Mouse (Mus musculus): ENCODE data around the gene Apba3.

Apba3 gene

DNA sequence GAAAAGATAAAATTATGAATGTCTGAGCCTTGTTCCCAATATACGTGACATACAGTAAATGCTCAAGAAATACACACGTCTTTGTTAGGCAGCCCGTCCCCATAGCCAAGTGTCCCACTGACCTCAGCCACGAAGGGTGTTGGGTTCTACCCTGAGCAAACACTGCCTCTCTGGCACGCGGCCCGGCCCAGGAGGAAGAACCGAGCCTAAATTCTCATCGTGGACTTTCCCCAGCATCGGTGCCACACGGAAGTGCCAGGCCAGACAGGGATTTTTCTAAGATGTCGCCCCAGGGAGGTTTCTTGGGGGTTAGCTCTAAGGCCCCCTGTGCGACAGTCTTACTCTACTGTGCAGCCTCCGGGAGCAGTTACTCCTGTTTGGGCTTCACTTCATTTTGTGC is 23.1 kb downstream of the Apba3 start:
- in situ Hi-C loops (cut with MboI, MseI), result loop anchor here (5.0 kb wide), 1 partner anchor 57 kb away; no protein-coding TSS in a partner anchor

- in situ Hi-C loops (cut with MboI, MseI), result no loop called here
Measured at GRCm38 (mm10) chr10:81290698-81291460, 24.1 kb downstream of the Apba3 start.

- in situ Hi-C loops (cut with MboI, MseI), result no loop called here
Measured at GRCm38 (mm10) chr10:81291511-81292104, 24.8 kb downstream of the Apba3 start, which contains the start of gene Tjp3. Tjp3 (minus strand) TSS chr10:81291581.

GRCm38 (mm10) chr10:81292554-81293333 is 26.0 kb downstream of the Apba3 start, which contains the start of gene Pip5k1c:
Pip5k1c (plus strand) TSS chr10:81292963.
- in situ Hi-C loops (cut with MboI, MseI), result no loop called here

GRCm38 (mm10) chr10:81293334-81294030 is 26.7 kb downstream of the Apba3 start:
- in situ Hi-C loops (cut with MboI, MseI), result no loop called here

- in situ Hi-C loops (cut with MboI, MseI), result no loop called here
Measured at GRCm38 (mm10) chr10:81294442-81294841, 27.7 kb downstream of the Apba3 start.

GRCm38 (mm10) chr10:81295185-81295584 is 28.4 kb downstream of the Apba3 start:
- in situ Hi-C loops (cut with MboI, MseI), result no loop called here

GRCm38 (mm10) chr10:81297246-81297645 is 30.5 kb downstream of the Apba3 start:
- in situ Hi-C loops (cut with MboI, MseI), result no loop called here

GRCm38 (mm10) chr10:81297845-81298244 is 31.1 kb downstream of the Apba3 start:
- in situ Hi-C loops (cut with MboI, MseI), result no loop called here

DNA sequence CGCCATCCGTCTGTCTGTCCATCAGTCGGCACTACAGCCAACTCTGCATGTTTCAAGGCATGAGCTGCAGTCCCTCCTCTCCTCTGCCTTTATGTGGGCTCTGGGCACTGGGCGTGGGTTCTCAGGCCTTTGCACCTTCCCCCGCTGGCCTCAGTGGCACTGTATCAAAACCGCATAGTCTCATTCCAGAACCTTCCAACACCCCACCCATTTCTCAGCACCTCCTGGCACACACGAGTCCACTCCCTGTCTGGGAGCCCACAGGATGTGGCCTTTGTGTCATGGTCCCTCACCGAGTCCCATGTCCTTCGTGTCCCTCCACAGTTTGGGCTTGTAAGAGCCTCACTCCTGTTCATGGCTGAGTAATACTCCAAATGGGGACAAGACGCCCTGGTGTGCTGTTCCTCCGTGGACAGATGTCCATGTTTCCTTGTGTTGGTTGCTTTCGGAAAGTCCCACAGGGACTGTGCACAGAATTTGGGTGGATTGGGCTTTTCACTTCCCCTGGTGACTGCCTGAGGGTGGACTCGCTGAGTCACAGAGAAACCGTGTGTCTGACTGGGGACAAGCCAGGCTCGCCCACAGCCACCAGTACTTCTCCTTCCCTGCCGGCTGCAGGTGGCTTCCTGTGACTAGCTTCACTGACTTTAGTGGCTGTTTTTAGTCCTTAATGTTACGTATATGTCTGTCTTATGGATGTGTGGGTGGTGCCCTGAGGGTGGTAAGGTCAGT is 31.8 kb downstream of the Apba3 start:
- in situ Hi-C loops (cut with MboI, MseI), result no loop called here

DNA sequence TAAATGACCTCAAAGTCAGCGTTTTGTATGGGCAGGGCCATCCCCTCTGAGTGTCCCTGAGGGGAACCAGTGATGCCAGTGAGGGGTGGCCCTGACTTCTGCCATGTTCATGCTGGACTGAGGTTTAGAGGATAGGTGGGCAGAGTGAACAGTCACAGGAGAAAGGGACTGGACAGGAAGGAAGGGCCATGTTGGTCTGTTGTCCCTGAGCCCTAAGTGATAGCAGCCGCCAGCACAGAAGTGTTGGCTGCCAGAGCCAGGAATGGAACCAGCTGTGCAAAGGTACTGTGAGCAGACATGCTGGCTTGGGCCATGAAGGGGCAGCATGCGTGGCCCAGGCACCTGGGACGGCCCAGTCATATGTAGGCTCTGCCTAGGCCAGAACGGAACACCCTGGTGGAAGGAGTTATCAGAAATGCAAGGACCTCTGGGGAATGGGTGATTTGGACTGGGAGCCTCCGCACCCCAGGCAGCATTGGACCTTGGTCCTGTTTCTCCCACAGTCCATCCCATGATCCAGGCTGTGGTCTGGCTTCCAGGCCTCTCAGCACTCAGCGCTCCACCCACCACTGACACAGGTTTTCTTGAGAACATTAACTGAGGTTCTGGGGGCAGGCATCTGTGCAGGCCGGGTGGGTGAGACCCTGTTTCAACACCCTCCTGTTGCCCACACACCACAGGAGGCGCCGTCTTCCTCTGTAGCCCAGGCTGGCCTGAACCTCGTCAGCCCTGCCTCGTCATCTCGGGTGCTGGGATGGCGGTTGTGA is 33.0 kb downstream of the Apba3 start:
- in situ Hi-C loops (cut with MboI, MseI), result no loop called here

- in situ Hi-C loops (cut with MboI, MseI), result no loop called here
Measured at GRCm38 (mm10) chr10:81300352-81300907, 33.7 kb downstream of the Apba3 start.

GRCm38 (mm10) chr10:81301321-81301720 is 34.6 kb downstream of the Apba3 start:
- in situ Hi-C loops (cut with MboI, MseI), result no loop called here

DNA sequence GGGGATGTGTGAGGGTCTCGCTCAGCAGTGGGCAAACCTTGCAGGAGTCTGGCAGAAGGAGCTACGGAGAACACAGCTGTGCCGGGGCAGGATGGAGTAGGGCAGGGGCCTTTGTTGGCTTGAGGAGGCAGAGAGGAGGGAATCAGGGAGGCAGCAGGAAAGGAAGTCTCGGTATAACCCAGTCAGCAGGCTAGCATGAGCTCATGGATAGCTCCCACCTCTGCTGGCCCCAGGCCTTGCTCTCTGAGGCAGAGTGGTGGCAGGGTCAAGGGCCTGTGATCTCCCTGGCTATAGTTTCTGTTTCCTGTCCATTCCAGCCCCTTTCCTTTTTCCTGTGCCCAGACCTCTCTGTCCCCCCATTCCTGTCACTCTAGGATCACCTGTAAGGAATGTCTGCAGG is 35.5 kb downstream of the Apba3 start:
- in situ Hi-C loops (cut with MboI, MseI), result no loop called here

GRCm38 (mm10) chr10:81302781-81303218 is 36.0 kb downstream of the Apba3 start:
- in situ Hi-C loops (cut with MboI, MseI), result no loop called here

- in situ Hi-C loops (cut with MboI, MseI), result no loop called here
Measured at GRCm38 (mm10) chr10:81303258-81303657, 36.5 kb downstream of the Apba3 start.

- in situ Hi-C loops (cut with MboI, MseI), result no loop called here
Measured at GRCm38 (mm10) chr10:81303761-81304160, 37.0 kb downstream of the Apba3 start.

DNA sequence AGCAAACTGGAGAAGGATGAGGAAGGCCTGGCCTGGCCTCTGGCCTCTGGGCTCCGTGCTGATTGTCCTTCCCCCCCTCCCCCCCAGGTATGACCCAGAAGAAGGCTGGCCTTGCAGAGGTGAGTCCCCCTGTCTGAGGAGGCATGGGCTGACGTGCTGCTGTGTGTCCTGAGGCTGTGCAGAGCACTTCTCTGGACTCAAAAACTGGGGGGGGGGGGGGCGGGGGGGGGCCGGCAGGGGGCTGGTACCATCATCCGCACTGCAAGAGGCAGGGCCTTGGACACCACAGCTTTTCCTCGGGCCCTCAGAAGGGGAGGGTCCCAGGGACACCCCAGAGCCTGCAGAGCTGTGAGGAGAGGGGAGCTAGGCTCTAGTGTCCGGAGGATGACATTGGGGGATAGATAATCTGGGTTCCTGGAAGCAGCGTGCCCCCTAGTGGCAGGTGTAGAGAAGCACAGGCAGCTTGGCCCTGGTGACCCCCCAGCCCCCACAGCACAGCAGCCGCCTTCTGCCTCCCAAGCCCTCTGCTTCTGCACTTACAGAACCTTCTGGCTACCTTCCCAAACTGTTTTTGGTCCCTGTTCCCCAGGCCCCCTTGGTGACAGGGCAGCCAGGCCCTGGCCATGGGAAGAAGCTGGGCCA is 38.0 kb downstream of the Apba3 start:
- in situ Hi-C loops (cut with MboI, MseI), result no loop called here

DNA sequence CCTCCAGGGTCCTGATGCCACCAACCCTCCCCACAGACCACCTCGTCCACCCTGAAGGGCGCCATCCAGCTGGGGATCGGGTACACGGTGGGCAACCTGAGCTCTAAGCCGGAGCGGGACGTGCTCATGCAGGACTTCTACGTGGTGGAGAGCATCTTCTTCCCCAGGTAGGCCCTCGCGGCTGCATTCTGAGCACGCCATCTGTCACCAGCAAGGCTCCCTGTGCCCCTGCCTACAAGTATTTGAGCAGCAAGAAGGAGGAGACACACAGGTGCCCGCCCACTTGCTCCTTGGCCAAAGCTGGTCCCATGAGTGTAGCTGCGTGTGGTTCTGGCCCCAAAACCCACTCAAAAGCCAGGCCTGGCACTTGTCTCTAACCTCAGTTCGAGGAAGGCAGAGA is 38.9 kb downstream of the Apba3 start:
- in situ Hi-C loops (cut with MboI, MseI), result no loop called here

Measured in regulatory T cell (primary cell).